Mouse (Mus musculus) hindbrain, embryonic 11.5 days (tissue): ENCODE results near the gene Ctdsp2. TPM values are rescaled to one million over a fixed set of nuclear protein-coding genes. Genes with fewer than 3 reads are reported as not detected.
A peak's percentile ranks its signal among the peaks of the same experiment; 100 is the strongest.

ENCODE experiments used
- ATAC-seq: fragments of 200-750 bp; cut with Nextera tagmentation; 2 replicates; pipeline ENCODE4 v1.8.0; 2017; ENCODE audit warnings: mild to moderate bottlenecking, moderate TSS enrichment, moderate library complexity; ENCODE audit not compliant: low FRiP score
- DNase-seq: peaks from one replicate; pipeline ENCODE4 v3.0.0-alpha.2; 2015; ENCODE audit warnings: low spot score
- H3K27ac ChIP-seq: fragments of 300-500 bp; sonication (generic); 2 replicates; pipeline ENCODE4 v1.5.1; 2014; ENCODE audit warnings: mild to moderate bottlenecking, low read depth, low read length
- H3K27me3 ChIP-seq: fragments of 300-500 bp; sonication (generic); 2 replicates; pipeline ENCODE4 v1.6.1; 2014; ENCODE audit warnings: mild to moderate bottlenecking, low read length, moderate library complexity, mixed read lengths; ENCODE audit not compliant: control insufficient read depth, insufficient read depth
- H3K36me3 ChIP-seq: fragments of 300-500 bp; sonication (generic); 2 replicates; pipeline ENCODE4 v1.6.1; 2014; ENCODE audit warnings: mild to moderate bottlenecking, low read length, moderate library complexity, mixed read lengths; ENCODE audit not compliant: control insufficient read depth, insufficient read depth
- H3K4me1 ChIP-seq: fragments of 300-500 bp; sonication (generic); replicated peaks from 2 replicates; pipeline ENCODE4 v1.6.1; 2014; ENCODE audit warnings: low read length, mixed read lengths; ENCODE audit not compliant: control insufficient read depth, insufficient read depth
- H3K4me2 ChIP-seq: fragments of 300-500 bp; sonication (generic); replicated peaks from 2 replicates; pipeline ENCODE4 v1.6.1; 2014; ENCODE audit warnings: mild to moderate bottlenecking, low read depth, low read length
- H3K4me3 ChIP-seq: fragments of 300-500 bp; sonication (generic); 2 replicates; pipeline ENCODE4 v1.5.1; 2014; ENCODE audit warnings: low read depth, low read length
- H3K9ac ChIP-seq: fragments of 300-500 bp; sonication (generic); 2 replicates; pipeline ENCODE4 v1.6.1; 2014; ENCODE audit warnings: low read depth, low read length
- H3K9me3 ChIP-seq: fragments of 300-500 bp; sonication (generic); 2 replicates; pipeline ENCODE4 v1.6.1; 2016; ENCODE audit warnings: low read length; ENCODE audit not compliant: control insufficient read depth
- WGBS: fragments of 180-500 bp; shearing (Covaris S2); extraction: QIAGEN DNeasy Blood & Tissue Kit; methylation state at CpG from one replicate; pipeline ENCODE4 v1.1.7; 2014; 5-methylcytosine and 5-hydroxymethylcytosine counted together
- polyA plus RNA-seq: library from polyadenylated mRNA; unstranded; fragments of >200 nt; fragmentation: Nextera tagmentation; extraction: Ambion mirVana; gene quantifications from 2 replicates; pipeline ENCODE4 v1.2.1, GENCODE M21; 2014

Ctdsp2 gene
- polyA plus RNA-seq, 1 experiment from 2014 or later = 40.3 TPM

GRCm38 (mm10) chr10:126983193-126983725 is 4.7 kb downstream of the Ctdsp2 start:
- Histone ChIP-seq H3K4me2 (no peak overlapping the region), H3K4me1 (peaks cover 18% of the 10 kb centered on the region), H3K4me3 (no peak overlapping the region), H3K9me3 (no peaks in the 10 kb centered on the region), H3K9ac (no peak overlapping the region), H3K27me3 (no peaks in the 10 kb centered on the region), H3K27ac (no peak overlapping the region), H3K36me3 (no peaks in the 10 kb centered on the region)
- DNase-seq (no peak), ATAC-seq (no peak)
- WGBS = 67% methylated on average over 14 of the region's 14 CpGs

GRCm38 (mm10) chr10:126984189-126985004 is 5.9 kb downstream of the Ctdsp2 start:
- peaks cover 18% of the 10 kb centered on the region for H3K4me1 ChIP-seq
- no peaks in the 10 kb centered on the region for H3K36me3 ChIP-seq
- no peak overlapping the region for H3K4me2 ChIP-seq
- 45% methylated on average over 5 of the region's 5 CpGs for WGBS
- no peaks in the 10 kb centered on the region for H3K9me3 ChIP-seq
- no peaks in the 10 kb centered on the region for H3K27me3 ChIP-seq
- DNase-seq (no peak), ATAC-seq (no peak)
- no peak overlapping the region for H3K4me3 ChIP-seq
- H3K27ac ChIP-seq = no peak overlapping the region
- H3K9ac ChIP-seq = no peak overlapping the region

GRCm38 (mm10) chr10:126985127-126985526 is 6.6 kb downstream of the Ctdsp2 start:
- H3K36me3 ChIP-seq = no peaks in the 10 kb centered on the region
- ATAC-seq (no peak), DNase-seq (no peak)
- 79% methylated on average over 4 of the region's 4 CpGs for WGBS
- H3K4me1 ChIP-seq = peaks cover 18% of the 10 kb centered on the region
- no peaks in the 10 kb centered on the region for H3K27me3 ChIP-seq
- H3K27ac ChIP-seq = no peak overlapping the region
- no peak overlapping the region for H3K4me2 ChIP-seq
- H3K9me3 ChIP-seq = no peaks in the 10 kb centered on the region
- H3K9ac ChIP-seq = no peak overlapping the region
- no peak overlapping the region for H3K4me3 ChIP-seq

- H3K4me3 ChIP-seq = no peak overlapping the region
- WGBS = 93% methylated on average over 9 of the region's 9 CpGs
- H3K4me2 ChIP-seq = no peak overlapping the region
- ATAC-seq (no peak), DNase-seq (no peak)
- no peaks in the 10 kb centered on the region for H3K36me3 ChIP-seq
- H3K9ac ChIP-seq = no peak overlapping the region
- H3K9me3 ChIP-seq = no peaks in the 10 kb centered on the region
- H3K27ac ChIP-seq = no peak overlapping the region
- H3K4me1 ChIP-seq = peaks cover 18% of the 10 kb centered on the region
- no peaks in the 10 kb centered on the region for H3K27me3 ChIP-seq
Measured at GRCm38 (mm10) chr10:126985579-126985978, 7.1 kb downstream of the Ctdsp2 start.

GRCm38 (mm10) chr10:126986541-126986961 is 8.0 kb downstream of the Ctdsp2 start:
- Histone ChIP-seq H3K27me3 (no peaks in the 10 kb centered on the region), H3K9ac (no peak overlapping the region), H3K36me3 (no peaks in the 10 kb centered on the region), H3K27ac (no peak overlapping the region), H3K4me3 (no peak overlapping the region), H3K9me3 (no peaks in the 10 kb centered on the region), H3K4me2 (no peak overlapping the region), H3K4me1 (peaks cover 10% of the 10 kb centered on the region)
- DNase-seq = no peak
- ATAC-seq = no peak
- 61% methylated on average over 4 of the region's 4 CpGs for WGBS

- Histone ChIP-seq H3K9me3 (no peaks in the 10 kb centered on the region), H3K27me3 (no peaks in the 10 kb centered on the region), H3K27ac (no peak overlapping the region), H3K36me3 (no peaks in the 10 kb centered on the region), H3K4me1 (peaks cover 10% of the 10 kb centered on the region), H3K4me3 (no peak overlapping the region; the same call in 1 of the 2 replicates), H3K9ac (no peak overlapping the region), H3K4me2 (no peak overlapping the region)
- ATAC-seq (no peak), DNase-seq (no peak)
- 58% methylated on average over 8 of the region's 8 CpGs for WGBS
Measured at GRCm38 (mm10) chr10:126987183-126988118, 8.9 kb downstream of the Ctdsp2 start.

- H3K27me3 ChIP-seq = no peaks in the 10 kb centered on the region
- H3K9ac ChIP-seq = no peak overlapping the region
- 77% methylated on average over 5 of the region's 5 CpGs for WGBS
- no peak for DNase-seq
- no peaks in the 10 kb centered on the region for H3K36me3 ChIP-seq
- H3K9me3 ChIP-seq = no peaks in the 10 kb centered on the region
- no peak overlapping the region for H3K27ac ChIP-seq
- H3K4me2 ChIP-seq = no peak overlapping the region
- peaks cover 7% of the 10 kb centered on the region; the same call in 1 of the 2 replicates for H3K4me1 ChIP-seq
- H3K4me3 ChIP-seq = no peak overlapping the region
- no peak for ATAC-seq
Measured at GRCm38 (mm10) chr10:126988513-126989165, 10.1 kb downstream of the Ctdsp2 start.

GRCm38 (mm10) chr10:126990313-126991056 is 12.0 kb downstream of the Ctdsp2 start:
- DNase-seq (peak; percentile 91), ATAC-seq (peak; percentile 78)
- Histone ChIP-seq H3K4me1 (no peaks in the 10 kb centered on the region; the same call in 1 of the 2 replicates), H3K9me3 (no peaks in the 10 kb centered on the region), H3K36me3 (0 out of 2 replicates have a peak, but pooled peaks cover 3% of the 10 kb centered on the region), H3K9ac (no peak overlapping the region), H3K27ac (no peak overlapping the region), H3K4me3 (no peak overlapping the region), H3K27me3 (no peaks in the 10 kb centered on the region), H3K4me2 (no peak overlapping the region)
- 66% methylated on average over 7 of the region's 7 CpGs for WGBS
